ENCODE assay signal across 32 mouse cellular contexts in genomic region chr2:18623219-18623618, GRCm38 (mm10). TPM values are rescaled to one million over a fixed set of nuclear protein-coding genes. Genes with fewer than 3 reads are reported as not detected.
DNase-seq lines count a peak whose midpoint lies in the region; ATAC-seq and TF ChIP-seq lines count a peak whose summit lies in the region.
"Had no signal": no experiment of that assay in that cellular context is flagged by ENCODE, and none has a peak within 500 bp of the region (broad histone marks: within the 10 kb centered on the region; RNA-seq: fewer than 3 reads in every experiment).

No protein-coding gene starts in this region.

- H3K4me1 ChIP-seq in forebrain, postnatal 0 days (ENCODE audit: insufficient read depth) = no peaks in the 10 kb centered on the region
- no peaks in the 10 kb centered on the region for H3K4me1 ChIP-seq in forebrain, embryonic 13.5 days
- no peaks in the 10 kb centered on the region for H3K4me1 ChIP-seq in intestine, postnatal 0 days (replicated peaks; ENCODE audit: control insufficient read depth, insufficient read depth, low read length)
- H3K4me1 ChIP-seq: embryonic facial prominence, embryonic 15.5 days; hindbrain, embryonic 15.5 days; kidney, embryonic 15.5 days; limb, embryonic 15.5 days; liver, embryonic 13.5 days; megakaryocyte, embryonic 14.5 days; neural tube, embryonic 12.5 days had no signal

- H3K27ac ChIP-seq in forebrain, postnatal 0 days (ENCODE audit: low read depth, low read length) = no peak overlapping the region
- no peak overlapping the region for H3K27ac ChIP-seq in forebrain, embryonic 13.5 days
- no peak overlapping the region for H3K27ac ChIP-seq in intestine, postnatal 0 days (ENCODE audit: low read depth, low read length)
- H3K27ac ChIP-seq: embryonic facial prominence, embryonic 10.5 days; embryonic facial prominence, embryonic 15.5 days; hindbrain, embryonic 10.5 days; hindbrain, embryonic 15.5 days; kidney, embryonic 15.5 days; layer of hippocampus, adult 2 months; limb, embryonic 10.5 days; limb, embryonic 15.5 days; liver, embryonic 13.5 days; midbrain, embryonic 12.5 days; neural tube, embryonic 12.5 days; stomach, postnatal 0 days had no signal

- ATAC-seq in forebrain, postnatal 0 days = peak; percentile 10; the same call in 1 of the 2 replicates
- ATAC-seq in forebrain, embryonic 13.5 days = no peak
- ATAC-seq in intestine, postnatal 0 days = no peak
- ATAC-seq: inflammation-experienced regulatory T-cells, adult 6 months; lung, postnatal 0 days had no signal

- TF ChIP-seq CTCF in forebrain, postnatal 0 days (IDR thresholded peaks at IDR 0.05; ENCODE audit: low read depth) = no peak
- no peak for TF ChIP-seq CTCF in intestine, postnatal 0 days (IDR thresholded peaks at IDR 0.05; ENCODE audit: low read depth)

- intact Hi-C loops in left cerebral cortex, postnatal 36 days (cut with DNase I) = no loop called here
- intact Hi-C loops in left cerebral cortex, postnatal 14 days (cut with DNase I) = no loop called here

- WGBS in forebrain, postnatal 0 days = 68% methylated on average over 10 of the region's 10 CpGs
- 70% methylated on average over 10 of the region's 10 CpGs for WGBS in forebrain, embryonic 13.5 days
- WGBS in intestine, postnatal 0 days = 52% methylated on average over 10 of the region's 10 CpGs

- H3K4me2 ChIP-seq in forebrain, postnatal 0 days (ENCODE audit: low read depth) = no peak overlapping the region
- no peak overlapping the region for H3K4me2 ChIP-seq in forebrain, embryonic 13.5 days
- H3K4me2 ChIP-seq in intestine, postnatal 0 days (replicated peaks; ENCODE audit: low read depth) = no peak overlapping the region
- H3K4me2 ChIP-seq: embryonic facial prominence, embryonic 15.5 days; hindbrain, embryonic 15.5 days; kidney, embryonic 15.5 days; limb, embryonic 15.5 days; liver, embryonic 13.5 days; midbrain, embryonic 12.5 days; neural tube, embryonic 12.5 days had no signal

- peak; percentile 12 for DNase-seq in forebrain, postnatal 0 days
- DNase-seq in layer of hippocampus, adult 8-10 months (ENCODE audit: low spot score in 2 of 2) = peak; percentile 9 to 20
- no peak for DNase-seq in layer of hippocampus, postnatal 25 days (ENCODE audit: extremely low spot score in 1 of 2, low spot score in 1 of 2)
- DNase-seq in left cerebral cortex, postnatal 36 days (ENCODE audit: low spot score in 2 of 2) = peak; percentile 17 to 30
- no peak for DNase-seq in left cerebral cortex, postnatal 14 days (ENCODE audit: low spot score in 2 of 2)
- DNase-seq in right cerebral cortex, postnatal 36 days (ENCODE audit: low spot score in 2 of 2) = peak; percentile 7 to 19
- DNase-seq: adrenal gland, postnatal 25 days; cerebellum, adult 18-20 months; cerebellum, postnatal 10 days; heart, postnatal 14 days; kidney, adult 18-20 months; liver, embryonic 13.5 days; lung, adult 18-20 months; lung, postnatal 4 days; thymus, adult 2 months had no signal

- no peak overlapping the region for H3K9ac ChIP-seq in forebrain, postnatal 0 days
- no peak overlapping the region for H3K9ac ChIP-seq in forebrain, embryonic 13.5 days
- no peak overlapping the region for H3K9ac ChIP-seq in intestine, postnatal 0 days (ENCODE audit: low read depth, low read length)
- H3K9ac ChIP-seq: embryonic facial prominence, embryonic 15.5 days; hindbrain, embryonic 15.5 days; kidney, embryonic 15.5 days; limb, embryonic 15.5 days; liver, embryonic 13.5 days; midbrain, embryonic 12.5 days; neural tube, embryonic 12.5 days had no signal

- H3K27me3 ChIP-seq in forebrain, postnatal 0 days (ENCODE audit: insufficient read depth, low read length) = no peaks in the 10 kb centered on the region
- no peaks in the 10 kb centered on the region for H3K27me3 ChIP-seq in forebrain, embryonic 13.5 days
- H3K27me3 ChIP-seq in intestine, postnatal 0 days (replicated peaks; ENCODE audit: control insufficient read depth, insufficient read depth, low read length) = no peaks in the 10 kb centered on the region
- H3K27me3 ChIP-seq: embryonic facial prominence, embryonic 15.5 days; hindbrain, embryonic 15.5 days; kidney, embryonic 15.5 days; limb, embryonic 15.5 days; neural tube, embryonic 12.5 days had no signal

- H3K9me3 ChIP-seq in forebrain, postnatal 0 days (ENCODE audit: low read length) = no peaks in the 10 kb centered on the region
- H3K9me3 ChIP-seq in forebrain, embryonic 13.5 days (replicated peaks) = no peaks in the 10 kb centered on the region
- H3K9me3 ChIP-seq in intestine, postnatal 0 days (ENCODE audit: control insufficient read depth) = no peaks in the 10 kb centered on the region
- H3K9me3 ChIP-seq: embryonic facial prominence, embryonic 10.5 days; embryonic facial prominence, embryonic 15.5 days; hindbrain, embryonic 10.5 days; hindbrain, embryonic 15.5 days; kidney, embryonic 15.5 days; limb, embryonic 10.5 days; limb, embryonic 15.5 days; liver, embryonic 13.5 days; megakaryocyte, embryonic 14.5 days; midbrain, embryonic 12.5 days; neural tube, embryonic 12.5 days had no signal

- no peaks in the 10 kb centered on the region for H3K36me3 ChIP-seq in forebrain, postnatal 0 days (ENCODE audit: insufficient read depth)
- no peaks in the 10 kb centered on the region for H3K36me3 ChIP-seq in forebrain, embryonic 13.5 days (ENCODE audit: poor library complexity, severe bottlenecking)
- no peaks in the 10 kb centered on the region for H3K36me3 ChIP-seq in intestine, postnatal 0 days (ENCODE audit: control insufficient read depth, insufficient read depth)
- H3K36me3 ChIP-seq: embryonic facial prominence, embryonic 10.5 days; embryonic facial prominence, embryonic 15.5 days; hindbrain, embryonic 10.5 days; hindbrain, embryonic 15.5 days; kidney, embryonic 15.5 days; limb, embryonic 10.5 days; limb, embryonic 15.5 days; liver, embryonic 13.5 days; midbrain, embryonic 12.5 days; neural tube, embryonic 12.5 days had no signal

- H3K4me3 ChIP-seq in forebrain, postnatal 0 days (ENCODE audit: low read depth, low read length) = no peak overlapping the region
- no peak overlapping the region for H3K4me3 ChIP-seq in forebrain, embryonic 13.5 days
- no peak overlapping the region for H3K4me3 ChIP-seq in intestine, postnatal 0 days (ENCODE audit: low read depth, low read length)
- H3K4me3 ChIP-seq: embryonic facial prominence, embryonic 10.5 days; embryonic facial prominence, embryonic 15.5 days; hindbrain, embryonic 10.5 days; hindbrain, embryonic 15.5 days; kidney, embryonic 15.5 days; layer of hippocampus, adult 2 months; limb, embryonic 10.5 days; limb, embryonic 15.5 days; liver, embryonic 13.5 days; megakaryocyte, embryonic 14.5 days; midbrain, embryonic 12.5 days; myocyte; neural tube, embryonic 12.5 days had no signal

RNA-seq across cellular contexts. Expression of gene Commd3, which starts 49.0 kb away (rescaled TPM):
- 164 and 184 TPM in 2 replicates for total RNA-seq in forebrain, postnatal 0 days (2014; rRNA removed)
- polyA plus RNA-seq in forebrain, postnatal 0 days (2015; fragmentation: Nextera tagmentation; extraction: Ambion mirVana) = 256 and 334 TPM in 2 replicates
- polyA plus RNA-seq in forebrain, embryonic 13.5 days (2015; fragmentation: Nextera tagmentation; extraction: Ambion mirVana) = 211 and 226 TPM in 2 replicates
- total RNA-seq in layer of hippocampus, adult 8-10 months (2022) = 10 to 100 TPM; 94.2 to 98.6 (median 97.3) TPM
- 100 to 1,000 TPM; 104 to 110 TPM for total RNA-seq in layer of hippocampus, postnatal 25 days (2021)
- 10 to 100 TPM; 80.4 to 86.4 TPM for total RNA-seq in left cerebral cortex, postnatal 36 days (2021)
- total RNA-seq in left cerebral cortex, postnatal 14 days (2021) = 100 to 1,000 TPM in 1 of 2 experiments, 10 to 100 TPM in 1; 98.3 to 113 TPM
- 205 and 218 TPM in 2 replicates for polyA plus RNA-seq in intestine, postnatal 0 days (2015; fragmentation: Nextera tagmentation; extraction: Ambion mirVana)

RNA-seq across cellular contexts. Expression of gene Bmi1, which starts 53.6 kb away (rescaled TPM):
- 92.2 and 94.7 TPM in 2 replicates for total RNA-seq in forebrain, postnatal 0 days (2014; rRNA removed)
- 17.4 and 21.4 TPM in 2 replicates for polyA plus RNA-seq in forebrain, postnatal 0 days (2015; fragmentation: Nextera tagmentation; extraction: Ambion mirVana)
- 34.4 and 35.5 TPM in 2 replicates for polyA plus RNA-seq in forebrain, embryonic 13.5 days (2015; fragmentation: Nextera tagmentation; extraction: Ambion mirVana)
- 10 to 100 TPM; 55.9 to 66.7 (median 60.8) TPM for total RNA-seq in layer of hippocampus, adult 8-10 months (2022)
- total RNA-seq in layer of hippocampus, postnatal 25 days (2021) = 10 to 100 TPM; 51.7 to 53.7 TPM
- 10 to 100 TPM; 34.5 to 49.6 TPM for total RNA-seq in left cerebral cortex, postnatal 36 days (2021)
- total RNA-seq in left cerebral cortex, postnatal 14 days (2021) = 10 to 100 TPM; 32.0 to 40.1 TPM
- 9.9 and 10.3 TPM in 2 replicates for polyA plus RNA-seq in intestine, postnatal 0 days (2015; fragmentation: Nextera tagmentation; extraction: Ambion mirVana)

Comparison
In these comparisons a context has a peak if more than half of its experiments do, and no peak if none do; other contexts are left out.
1. DNase-seq: peak in forebrain, postnatal 0 days (single experiment), layer of hippocampus, adult 8-10 months (2 of 2), left cerebral cortex, postnatal 36 days (2 of 2) and right cerebral cortex, postnatal 36 days (2 of 2); none in layer of hippocampus, postnatal 25 days (0 of 2) and left cerebral cortex, postnatal 14 days (0 of 2).